Mouse (Mus musculus): ENCODE results near the gene Rhob.

Gene Rhob

GRCm38 (mm10) chr12:8504131-8504530 lies 4.3 kb upstream of the Rhob start:
- DNase-seq = no peak

GRCm38 (mm10) chr12:8502546-8502945 lies 2.7 kb upstream of the Rhob start:
- DNase-seq = no peak

GRCm38 (mm10) chr12:8501571-8502305 lies 1.9 kb upstream of the Rhob start:
- DNase-seq = no peak

GRCm38 (mm10) chr12:8500597-8501570 lies 1.1 kb upstream of the Rhob start:
- DNase-seq = no peak

- DNase-seq = peak; percentile 30 to 39
These were observed 573 bp downstream of the Rhob start for GRCm38 (mm10) chr12:8499001-8499870.

- no peak for DNase-seq
These were observed 1.2 kb downstream of the Rhob start for GRCm38 (mm10) chr12:8498591-8499000.

- DNase-seq = no peak
These were observed 1.6 kb downstream of the Rhob start for GRCm38 (mm10) chr12:8498148-8498571.

- DNase-seq = no peak
These were observed 2.5 kb downstream of the Rhob start for GRCm38 (mm10) chr12:8497314-8497706.

- DNase-seq = no peak
These were observed 3.0 kb downstream of the Rhob start for GRCm38 (mm10) chr12:8496679-8497313.

GRCm38 (mm10) chr12:8495881-8496678 lies 3.7 kb downstream of the Rhob start:
- no peak for DNase-seq

GRCm38 (mm10) chr12:8494675-8495074 lies 5.1 kb downstream of the Rhob start:
- no peak for DNase-seq

- no peak for DNase-seq
These were observed 6.4 kb downstream of the Rhob start for GRCm38 (mm10) chr12:8493386-8493785.

- DNase-seq = no peak
These were observed 10.7 kb downstream of the Rhob start for GRCm38 (mm10) chr12:8489098-8489497.

- no peak for DNase-seq
These were observed 11.2 kb downstream of the Rhob start for GRCm38 (mm10) chr12:8488652-8488980.

- no peak for DNase-seq
These were observed 11.7 kb downstream of the Rhob start for GRCm38 (mm10) chr12:8487959-8488651.

GRCm38 (mm10) chr12:8487281-8487680 lies 12.5 kb downstream of the Rhob start:
- DNase-seq = no peak

GRCm38 (mm10) chr12:8485247-8485646 lies 14.6 kb downstream of the Rhob start:
- DNase-seq = no peak

- no peak for DNase-seq
These were observed 17.6 kb downstream of the Rhob start for GRCm38 (mm10) chr12:8482169-8482568.

GRCm38 (mm10) chr12:8474836-8475387 lies 24.9 kb downstream of the Rhob start:
- no peak for DNase-seq

GRCm38 (mm10) chr12:8472591-8473358 lies 27.0 kb downstream of the Rhob start:
- DNase-seq = no peak
